Mouse (Mus musculus) stomach, postnatal 0 days (tissue): ENCODE measurements around the gene Tnfrsf4.

Source experiments
- CTCF ChIP-seq: IDR thresholded peaks from 2 replicates; pipeline ENCODE4 v1.5.1; 2016; ENCODE audit warnings: antibody characterized with exemption, low read depth, mild to moderate bottlenecking, moderate library complexity
- EP300 ChIP-seq: optimal IDR thresholded peaks from 2 replicates; pipeline ENCODE3; 2016; ENCODE audit warnings: antibody characterized with exemption

DNA sequence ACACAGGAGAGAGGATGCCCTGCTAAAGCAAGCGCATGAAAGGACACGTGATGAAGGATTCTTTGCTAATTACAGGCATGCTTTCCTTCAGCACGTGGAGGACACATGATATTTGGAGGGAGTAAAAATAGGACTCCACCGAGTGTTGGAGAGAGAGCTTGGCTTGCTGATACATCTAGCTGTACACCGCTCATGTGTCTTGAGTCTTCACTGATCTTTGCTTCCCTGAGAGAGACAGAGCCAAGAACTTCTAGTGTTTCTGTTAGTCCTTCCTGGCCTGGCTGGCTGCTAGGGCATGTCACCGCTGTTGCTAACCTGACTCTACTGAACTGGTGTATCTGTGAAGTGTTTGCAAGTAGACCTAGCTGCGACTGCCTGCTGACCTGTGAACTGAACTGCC is 10.5 kb downstream of the Tnfrsf4 start:
- TF ChIP-seq EP300 (no peak), CTCF (no peak)
